Mouse (Mus musculus) lung, embryonic 16.5 days (tissue): Measurements from ENCODE around the gene Ikzf4. TPM values are rescaled to one million over a fixed set of nuclear protein-coding genes. Genes with fewer than 3 reads are reported as not detected.

Source experiments
- ATAC-seq: fragments of 200-750 bp; cut with Nextera tagmentation; 2 replicates; pipeline ENCODE4 v1.8.0; 2017; ENCODE audit warnings: low read depth, mild to moderate bottlenecking, moderate library complexity
- H3K27ac ChIP-seq: fragments of 300-500 bp; sonication (generic); 2 replicates; pipeline ENCODE4 v1.5.1; 2014; ENCODE audit warnings: mild to moderate bottlenecking, control low read depth, low read length
- H3K27me3 ChIP-seq: fragments of 300-500 bp; sonication (generic); 2 replicates; pipeline ENCODE4 v1.6.1; 2014; ENCODE audit warnings: low read depth, low read length, mixed read lengths; ENCODE audit not compliant: control insufficient read depth, insufficient read depth
- H3K36me3 ChIP-seq: fragments of 300-500 bp; sonication (generic); 2 replicates; pipeline ENCODE4 v1.6.1; 2014; ENCODE audit warnings: low read length; ENCODE audit not compliant: control insufficient read depth, insufficient read depth
- H3K4me1 ChIP-seq: fragments of 300-500 bp; sonication (generic); replicated peaks from 2 replicates; pipeline ENCODE4 v1.6.1; 2014; ENCODE audit warnings: low read length, mixed read lengths; ENCODE audit not compliant: control insufficient read depth, insufficient read depth
- H3K4me2 ChIP-seq: fragments of 300-500 bp; sonication (generic); 2 replicates; pipeline ENCODE4 v1.6.1; 2014; ENCODE audit warnings: low read depth, low read length, control low read depth
- H3K4me3 ChIP-seq: fragments of 300-500 bp; sonication (generic); 2 replicates; pipeline ENCODE4 v1.5.1; 2014; ENCODE audit warnings: mild to moderate bottlenecking, low read length, control low read depth
- H3K9ac ChIP-seq: fragments of 300-500 bp; sonication (generic); 2 replicates; pipeline ENCODE4 v1.6.1; 2014; ENCODE audit warnings: low read length, control low read depth
- H3K9me3 ChIP-seq: fragments of 300-500 bp; sonication (generic); 2 replicates; pipeline ENCODE4 v1.6.1; 2016; ENCODE audit warnings: low read length; ENCODE audit not compliant: control insufficient read depth
- WGBS: fragments of 180-500 bp; shearing (Covaris S2); extraction: QIAGEN DNeasy Blood & Tissue Kit; methylation state at CpG from one replicate; pipeline ENCODE4 v1.1.7; 2014; 5-methylcytosine and 5-hydroxymethylcytosine counted together
- polyA plus RNA-seq: library from polyadenylated mRNA; unstranded; fragments of >200 nt; fragmentation: Nextera tagmentation; extraction: Ambion mirVana; gene quantifications from 2 replicates; pipeline ENCODE4 v1.2.1, GENCODE M21; 2015

Gene Ikzf4
- polyA plus RNA-seq = 1.4 and 1.6 TPM in 2 replicates

- Histone ChIP-seq H3K36me3 (no peaks in the 10 kb centered on the region), H3K27me3 (no peaks in the 10 kb centered on the region), H3K9me3 (no peaks in the 10 kb centered on the region), H3K4me2 (peak within 1 kb of the TSS; percentile 93), H3K9ac (peak within 1 kb of the TSS; percentile 68), H3K4me1 (peaks cover 10% of the 10 kb centered on the region), H3K27ac (no peak within 1 kb of the TSS), H3K4me3 (peak within 1 kb of the TSS; percentile 58)
- 5% methylated on average over 34 of the region's 36 CpGs for WGBS
- peak; percentile 78 for ATAC-seq
Measured at GRCm38 (mm10) chr10:128645111-128646011, at the start of gene Ikzf4. Gene Ikzf4, minus strand, starts transcription at chr10:128645991.

GRCm38 (mm10) chr10:128695411-128695991 is 49.7 kb upstream of the Ikzf4 start:
- peak overlapping the region; percentile 82 for H3K4me3 ChIP-seq
- peaks cover 13% of the 10 kb centered on the region for H3K4me1 ChIP-seq
- peak overlapping the region; percentile 76 for H3K4me2 ChIP-seq
- no peak for ATAC-seq
- WGBS = under 1% methylated on average over 22 of the region's 22 CpGs
- H3K9me3 ChIP-seq = no peaks in the 10 kb centered on the region
- H3K27me3 ChIP-seq = no peaks in the 10 kb centered on the region
- H3K36me3 ChIP-seq = peaks cover 19% of the 10 kb centered on the region
- peak overlapping the region; percentile 98 for H3K27ac ChIP-seq
- peak overlapping the region; percentile 93 for H3K9ac ChIP-seq

GRCm38 (mm10) chr10:128674469-128675008 is 28.7 kb upstream of the Ikzf4 start:
- ATAC-seq = peak; percentile 8; the same call in 1 of the 2 replicates
- H3K27me3 ChIP-seq = no peaks in the 10 kb centered on the region

GRCm38 (mm10) chr10:128673763-128674468 is 28.1 kb upstream of the Ikzf4 start, which contains the start of gene Suox:
Gene Suox, minus strand, starts transcription at chr10:128674073.
- no peaks in the 10 kb centered on the region for H3K36me3 ChIP-seq
- peak within 1 kb of the TSS; percentile 80 for H3K4me3 ChIP-seq
- H3K9ac ChIP-seq = peak within 1 kb of the TSS; percentile 77
- no peaks in the 10 kb centered on the region for H3K27me3 ChIP-seq
- ATAC-seq = peak; percentile 94
- H3K4me1 ChIP-seq = peaks cover 10% of the 10 kb centered on the region; the same call in 1 of the 2 replicates
- H3K27ac ChIP-seq = peak within 1 kb of the TSS; percentile 75
- H3K4me2 ChIP-seq = peak within 1 kb of the TSS; percentile 95
- H3K9me3 ChIP-seq = no peaks in the 10 kb centered on the region
- under 1% methylated on average over 60 of the region's 60 CpGs for WGBS

More at GRCm38 (mm10) chr10:128674469-128675008, 28.7 kb upstream of the Ikzf4 start:
- 2% methylated on average over 9 of the region's 9 CpGs for WGBS
- H3K4me1 ChIP-seq = peaks cover 10% of the 10 kb centered on the region; the same call in 1 of the 2 replicates
- H3K4me2 ChIP-seq = peak overlapping the region; percentile 95
- peak overlapping the region; percentile 77 for H3K9ac ChIP-seq
- peak overlapping the region; percentile 80 for H3K4me3 ChIP-seq
- peak overlapping the region; percentile 75 for H3K27ac ChIP-seq
- no peaks in the 10 kb centered on the region for H3K9me3 ChIP-seq
- H3K36me3 ChIP-seq = peaks cover 2% of the 10 kb centered on the region; the same call in 1 of the 2 replicates

- ATAC-seq = no peak
- WGBS = 91% methylated on average over 9 of the region's 9 CpGs
- no peaks in the 10 kb centered on the region for H3K36me3 ChIP-seq
- H3K9me3 ChIP-seq = no peaks in the 10 kb centered on the region
- no peak overlapping the region for H3K27ac ChIP-seq
- H3K4me3 ChIP-seq = no peak overlapping the region
- no peak overlapping the region for H3K4me2 ChIP-seq
- H3K9ac ChIP-seq = no peak overlapping the region
- no peaks in the 10 kb centered on the region for H3K27me3 ChIP-seq
- peaks cover 10% of the 10 kb centered on the region; the same call in 1 of the 2 replicates for H3K4me1 ChIP-seq
Measured at GRCm38 (mm10) chr10:128671148-128671547, 25.4 kb upstream of the Ikzf4 start.

- Histone ChIP-seq H3K4me2 (peak overlapping the region; percentile 73), H3K4me1 (peaks cover 7% of the 10 kb centered on the region; the same call in 1 of the 2 replicates), H3K9ac (peak overlapping the region; percentile 76), H3K4me3 (peak overlapping the region; percentile 73), H3K9me3 (no peaks in the 10 kb centered on the region), H3K27ac (peak overlapping the region; percentile 60), H3K36me3 (no peaks in the 10 kb centered on the region), H3K27me3 (no peaks in the 10 kb centered on the region)
- peak; percentile 67 for ATAC-seq
- 1% methylated on average over 40 of the region's 42 CpGs for WGBS
Measured at GRCm38 (mm10) chr10:128668790-128669672, 23.2 kb upstream of the Ikzf4 start.

GRCm38 (mm10) chr10:128665806-128666205 is 20.0 kb upstream of the Ikzf4 start:
- WGBS = 92% methylated on average over 2 of the region's 2 CpGs

GRCm38 (mm10) chr10:128665307-128665706 is 19.5 kb upstream of the Ikzf4 start:
- no peaks in the 10 kb centered on the region for H3K36me3 ChIP-seq
- H3K4me3 ChIP-seq = no peak overlapping the region
- H3K9ac ChIP-seq = no peak overlapping the region
- no peak for ATAC-seq
- no peak overlapping the region for H3K27ac ChIP-seq
- no peaks in the 10 kb centered on the region for H3K9me3 ChIP-seq
- H3K4me1 ChIP-seq = no peaks in the 10 kb centered on the region
- H3K27me3 ChIP-seq = no peaks in the 10 kb centered on the region
- 70% methylated on average over 3 of the region's 3 CpGs for WGBS
- H3K4me2 ChIP-seq = no peak overlapping the region

More at GRCm38 (mm10) chr10:128665806-128666205, 20.0 kb upstream of the Ikzf4 start:
- H3K27ac ChIP-seq = no peak overlapping the region
- no peak for ATAC-seq
- no peak overlapping the region for H3K4me2 ChIP-seq
- no peak overlapping the region for H3K4me3 ChIP-seq
- no peaks in the 10 kb centered on the region for H3K36me3 ChIP-seq
- no peaks in the 10 kb centered on the region for H3K27me3 ChIP-seq
- no peaks in the 10 kb centered on the region for H3K9me3 ChIP-seq
- no peaks in the 10 kb centered on the region for H3K4me1 ChIP-seq
- H3K9ac ChIP-seq = no peak overlapping the region
